Mouse (Mus musculus): ENCODE measurements around the gene Pex6.

DNA sequence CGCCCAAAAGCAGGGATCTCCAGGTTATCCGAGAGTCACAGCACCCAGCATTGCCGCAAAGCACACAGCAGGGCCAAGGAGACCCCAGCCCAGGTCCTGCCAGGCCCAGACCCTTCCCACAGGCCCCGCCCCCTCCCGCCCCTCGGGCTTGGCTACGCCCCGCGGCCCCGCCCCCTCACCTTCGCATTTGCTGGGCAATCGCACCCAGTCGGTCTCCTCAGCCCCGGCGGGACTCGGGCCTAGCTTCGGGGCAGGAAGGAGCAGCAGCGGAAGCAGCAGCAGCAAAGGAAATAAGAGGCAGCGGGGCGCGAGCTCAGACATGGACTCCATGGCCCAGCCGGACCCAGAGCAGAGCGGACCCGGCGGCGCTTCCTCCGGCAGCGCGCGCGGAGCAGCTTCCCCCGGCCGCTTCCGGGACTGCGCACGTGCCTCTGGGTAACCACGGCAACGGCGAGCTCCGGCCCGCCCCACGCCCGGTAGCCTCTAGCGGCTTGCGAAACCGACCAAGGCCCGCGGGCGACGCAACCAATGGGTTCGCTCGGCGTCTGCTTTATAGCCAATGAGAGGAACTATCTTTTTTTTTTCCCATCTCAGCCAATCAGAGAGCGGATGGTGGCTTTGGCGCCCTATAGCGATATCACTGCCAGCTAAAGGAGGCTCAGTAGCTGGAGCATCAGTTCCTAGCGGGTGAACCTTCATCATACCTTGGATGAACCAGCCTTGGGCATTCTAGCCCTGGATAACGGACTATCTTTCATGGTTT is 40.7 kb downstream of the Pex6 start, which contains the start of gene Cnpy3:
- no peak for TF ChIP-seq TAL1 (IDR thresholded peaks at IDR 0.05; ENCODE audit: low read length)
- TF ChIP-seq GATA1 (IDR thresholded peaks at IDR 0.05; ENCODE audit: low read length): no peak

Data from erythroblast, embryonic 14.5 days (primary cell).